Comparison of ENCODE assay signal across 37 mouse cellular contexts in genomic region chr17:34370563-34370962, GRCm38 (mm10). TPM values are rescaled to one million over a fixed set of nuclear protein-coding genes. Genes with fewer than 3 reads are reported as not detected.
"Had no signal": no experiment of that assay in that cellular context is flagged by ENCODE, and none has a peak within 500 bp of the region (broad histone marks: within the 10 kb centered on the region; RNA-seq: fewer than 3 reads in every experiment).

No protein-coding gene starts in this region.

- H3K9ac ChIP-seq: embryonic facial prominence, embryonic 12.5 days; embryonic facial prominence, embryonic 13.5 days; embryonic facial prominence, embryonic 15.5 days; forebrain, embryonic 12.5 days; forebrain, embryonic 15.5 days; forebrain, postnatal 0 days had no signal

- H3K4me2 ChIP-seq: embryonic facial prominence, embryonic 12.5 days; embryonic facial prominence, embryonic 13.5 days; embryonic facial prominence, embryonic 15.5 days; forebrain, embryonic 12.5 days; forebrain, embryonic 15.5 days had no signal

- H3K27ac ChIP-seq: embryonic facial prominence, embryonic 10.5 days; embryonic facial prominence, embryonic 12.5 days; embryonic facial prominence, embryonic 13.5 days; embryonic facial prominence, embryonic 15.5 days; forebrain, embryonic 10.5 days; forebrain, embryonic 12.5 days; forebrain, embryonic 15.5 days; gastrocnemius, adult 2 months; heart, adult 2 months had no signal

- H3K4me1 ChIP-seq: embryonic facial prominence, embryonic 10.5 days; embryonic facial prominence, embryonic 12.5 days; embryonic facial prominence, embryonic 13.5 days; embryonic facial prominence, embryonic 15.5 days; forebrain, embryonic 10.5 days; forebrain, embryonic 12.5 days; forebrain, embryonic 15.5 days had no signal

- H3K36me3 ChIP-seq: embryonic facial prominence, embryonic 10.5 days; embryonic facial prominence, embryonic 12.5 days; embryonic facial prominence, embryonic 13.5 days; embryonic facial prominence, embryonic 15.5 days; forebrain, embryonic 10.5 days; forebrain, embryonic 12.5 days; forebrain, embryonic 15.5 days had no signal

- ATAC-seq: forebrain, embryonic 14.5 days; forebrain, embryonic 15.5 days; forebrain, embryonic 16.5 days; forebrain, postnatal 0 days had no signal

- H3K27me3 ChIP-seq: embryonic facial prominence, embryonic 12.5 days; embryonic facial prominence, embryonic 15.5 days; forebrain, embryonic 12.5 days had no signal

- DNase-seq: cerebellum, adult 2 months; cerebellum, adult 8-10 months; cerebellum, adult 9-10 months; cerebellum, adult 9-11 months; cerebellum, postnatal 10 days; cerebellum, postnatal 14 days; cerebellum, postnatal 25 days; cerebellum, postnatal 36 days; embryo, embryonic 11 days; forebrain, postnatal 0 days; gastrocnemius, adult 2 months; gastrocnemius, postnatal 10 days; gastrocnemius, postnatal 14 days; gastrocnemius, postnatal 25 days; gastrocnemius, postnatal 36 days; heart, adult 18-20 months; heart, adult 2 months had no signal

- H3K9me3 ChIP-seq: embryonic facial prominence, embryonic 10.5 days; embryonic facial prominence, embryonic 12.5 days; embryonic facial prominence, embryonic 13.5 days; embryonic facial prominence, embryonic 15.5 days; forebrain, embryonic 10.5 days; forebrain, embryonic 12.5 days; forebrain, embryonic 15.5 days had no signal

- H3K4me3 ChIP-seq: embryonic facial prominence, embryonic 10.5 days; embryonic facial prominence, embryonic 12.5 days; embryonic facial prominence, embryonic 13.5 days; embryonic facial prominence, embryonic 15.5 days; erythroblast, embryonic 14.5 days; forebrain, embryonic 10.5 days; forebrain, embryonic 12.5 days; forebrain, embryonic 15.5 days; gastrocnemius, adult 2 months; heart, adult 2 months had no signal

RNA-seq across cellular contexts. Expression of gene Btnl1, which starts 6.4 kb away (rescaled TPM):
- total RNA-seq: common myeloid progenitor, adult 5-6 weeks; forebrain, postnatal 0 days; gastrocnemius, adult 18-20 months; gastrocnemius, adult 2 months; gastrocnemius, adult 8-10 months; gastrocnemius, postnatal 10 days; gastrocnemius, postnatal 14 days; gastrocnemius, postnatal 25 days; gastrocnemius, postnatal 36 days; gastrocnemius, postnatal 4 days; granulocyte monocyte progenitor cell, adult 5-6 weeks; heart, adult 18-20 months; heart, adult 2 months had no signal
- polyA plus RNA-seq: cerebellum, adult 2 months; cortical plate, adult 2 months; embryonic facial prominence, embryonic 10.5 days; embryonic facial prominence, embryonic 11.5 days; embryonic facial prominence, embryonic 12.5 days; embryonic facial prominence, embryonic 13.5 days; embryonic facial prominence, embryonic 14.5 days; embryonic facial prominence, embryonic 15.5 days; erythroblast, embryonic 14.5 days; forebrain, embryonic 10.5 days; forebrain, embryonic 11.5 days; forebrain, embryonic 12.5 days; forebrain, embryonic 14.5 days; forebrain, embryonic 15.5 days; forebrain, embryonic 16.5 days; forebrain, postnatal 0 days; frontal cortex, adult 2 months; heart, adult 2 months had no signal

RNA-seq across cellular contexts. Expression of gene Btnl2, which starts 15.9 kb away (rescaled TPM):
- total RNA-seq: common myeloid progenitor, adult 5-6 weeks; forebrain, postnatal 0 days; granulocyte monocyte progenitor cell, adult 5-6 weeks had no signal
- polyA plus RNA-seq: cerebellum, adult 2 months; cortical plate, adult 2 months; embryonic facial prominence, embryonic 10.5 days; embryonic facial prominence, embryonic 12.5 days; embryonic facial prominence, embryonic 14.5 days; erythroblast, embryonic 14.5 days; forebrain, embryonic 10.5 days; forebrain, embryonic 11.5 days; forebrain, embryonic 12.5 days; forebrain, embryonic 14.5 days; forebrain, embryonic 16.5 days; forebrain, postnatal 0 days; frontal cortex, adult 2 months had no signal

RNA-seq across cellular contexts. Expression of gene BC051142, which starts 28.1 kb away (rescaled TPM):
- total RNA-seq: gastrocnemius, adult 18-20 months; gastrocnemius, adult 8-10 months; gastrocnemius, postnatal 25 days; gastrocnemius, postnatal 36 days; heart, adult 18-20 months; heart, adult 2 months had no signal
- polyA plus RNA-seq: erythroblast, embryonic 14.5 days had no signal

RNA-seq across cellular contexts. Expression of gene H2-Eb2, which starts 45.1 kb away (rescaled TPM):
- total RNA-seq: common myeloid progenitor, adult 5-6 weeks; forebrain, postnatal 0 days; gastrocnemius, adult 18-20 months; gastrocnemius, adult 2 months; gastrocnemius, adult 8-10 months; gastrocnemius, postnatal 10 days; gastrocnemius, postnatal 14 days; gastrocnemius, postnatal 25 days; gastrocnemius, postnatal 36 days; gastrocnemius, postnatal 4 days; granulocyte monocyte progenitor cell, adult 5-6 weeks; heart, adult 2 months had no signal
- polyA plus RNA-seq: cortical plate, adult 2 months; embryonic facial prominence, embryonic 10.5 days; embryonic facial prominence, embryonic 11.5 days; embryonic facial prominence, embryonic 12.5 days; embryonic facial prominence, embryonic 13.5 days; embryonic facial prominence, embryonic 14.5 days; embryonic facial prominence, embryonic 15.5 days; erythroblast, embryonic 14.5 days; forebrain, embryonic 10.5 days; forebrain, embryonic 11.5 days; forebrain, embryonic 12.5 days; forebrain, embryonic 14.5 days; forebrain, embryonic 16.5 days; frontal cortex, adult 2 months had no signal
